Mouse (Mus musculus) liver, embryonic 12.5 days (tissue): ENCODE measurements around the gene Gdf1. TPM values are rescaled to one million over a fixed set of nuclear protein-coding genes. Genes with fewer than 3 reads are reported as not detected.

Experiments used
- ATAC-seq: fragments of 200-750 bp; cut with Nextera tagmentation; 2 replicates; pipeline ENCODE4 v1.8.0; 2017; ENCODE audit warnings: moderate number of reproducible peaks, mild to moderate bottlenecking, moderate library complexity
- H3K27ac ChIP-seq: fragments of 300-500 bp; sonication (generic); 2 replicates; pipeline ENCODE4 v1.5.1; 2016; ENCODE audit warnings: mild to moderate bottlenecking
- H3K27me3 ChIP-seq: fragments of 300-500 bp; sonication (generic); replicated peaks from 2 replicates; pipeline ENCODE4 v1.6.1; 2016; ENCODE audit warnings: mild to moderate bottlenecking, moderate library complexity
- H3K36me3 ChIP-seq: fragments of 300-500 bp; sonication (generic); 2 replicates; pipeline ENCODE4 v1.6.1; 2016; ENCODE audit warnings: mild to moderate bottlenecking, moderate library complexity
- H3K4me1 ChIP-seq: fragments of 300-500 bp; sonication (generic); 2 replicates; pipeline ENCODE4 v1.6.1; 2016
- H3K4me2 ChIP-seq: fragments of 300-500 bp; sonication (generic); 2 replicates; pipeline ENCODE4 v1.6.1; 2016; ENCODE audit warnings: mild to moderate bottlenecking, moderate library complexity
- H3K4me3 ChIP-seq: fragments of 300-500 bp; sonication (generic); 2 replicates; pipeline ENCODE4 v1.5.1; 2016; ENCODE audit warnings: mild to moderate bottlenecking, moderate library complexity
- H3K9ac ChIP-seq: fragments of 300-500 bp; sonication (generic); 2 replicates; pipeline ENCODE4 v1.6.1; 2016; ENCODE audit warnings: mild to moderate bottlenecking, moderate library complexity
- H3K9me3 ChIP-seq: fragments of 300-500 bp; sonication (generic); replicated peaks from 2 replicates; pipeline ENCODE4 v1.6.1; 2016; ENCODE audit warnings: mild to moderate bottlenecking, moderate library complexity
- WGBS: fragments of 180-500 bp; shearing (Covaris S2); methylation state at CpG from one replicate; pipeline ENCODE4 v1.1.7; 2016; ENCODE audit not compliant: insufficient replicate concordance; 5-methylcytosine and 5-hydroxymethylcytosine counted together
- polyA plus RNA-seq: library from polyadenylated mRNA; unstranded; fragments of >200 nt; fragmentation: Nextera tagmentation; extraction: Ambion mirVana; gene quantifications from 2 replicates; pipeline ENCODE4 v1.2.1, GENCODE M21; 2016

Gene Gdf1
- polyA plus RNA-seq, 1 experiment from 2014 or later, result 1.5 TPM

DNA sequence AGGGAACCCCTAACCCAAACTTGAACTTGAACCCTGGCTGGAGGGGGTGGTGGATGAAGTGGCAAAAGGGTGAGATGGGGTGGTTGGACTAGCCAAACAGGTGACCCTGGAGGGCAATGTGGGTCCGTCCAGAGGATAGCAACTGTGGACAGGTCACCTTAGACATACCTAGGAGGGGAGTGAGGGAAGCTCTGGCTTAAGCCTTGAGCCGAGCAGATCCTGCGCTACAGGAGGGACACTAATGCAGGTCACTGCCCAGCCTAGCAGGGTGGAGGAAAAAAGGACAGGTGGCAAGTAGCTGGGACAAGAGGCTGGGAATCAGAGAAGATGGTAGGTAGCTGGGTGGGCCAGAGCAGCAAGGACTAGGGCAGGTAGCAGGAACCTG is 22.4 kb downstream of the Gdf1 start:
- H3K4me1 ChIP-seq, result peaks cover 89% of the 10 kb centered on the region
- H3K4me2 ChIP-seq, result peak overlapping the region; percentile 96
- ATAC-seq, result no peak
- peak overlapping the region; percentile 98 for H3K9ac ChIP-seq
- H3K4me3 ChIP-seq, result peak overlapping the region; percentile 95
- no peaks in the 10 kb centered on the region for H3K27me3 ChIP-seq
- H3K9me3 ChIP-seq, result no peaks in the 10 kb centered on the region
- H3K27ac ChIP-seq, result peak overlapping the region; percentile 96
- WGBS, result 10% methylated on average over 3 of the region's 3 CpGs
- H3K36me3 ChIP-seq, result peaks cover 43% of the 10 kb centered on the region

DNA sequence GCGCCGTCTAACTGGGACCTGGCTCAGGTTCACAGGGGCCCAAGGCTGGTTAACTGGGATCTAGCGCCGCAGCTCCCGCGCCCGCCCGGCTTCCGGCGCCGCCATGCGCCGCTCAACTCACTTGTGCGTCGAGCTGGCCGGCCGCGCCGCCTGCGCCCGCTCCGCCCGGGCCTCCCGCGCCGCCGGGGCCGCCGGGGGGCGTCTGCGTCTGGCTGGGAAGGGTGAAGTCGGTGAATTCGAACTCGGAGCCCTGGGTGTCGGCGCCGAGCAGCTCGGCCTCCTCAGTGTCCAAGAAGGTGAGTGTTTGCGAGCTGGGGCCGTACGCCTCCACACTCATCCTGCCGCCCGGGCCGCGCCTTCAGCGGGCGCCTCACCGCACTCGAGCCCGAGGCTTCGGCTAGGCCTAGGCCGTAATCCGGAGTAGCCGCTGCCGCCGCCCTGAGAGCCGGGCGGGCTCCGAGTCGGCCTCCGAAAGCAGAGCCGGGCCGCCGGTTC is 23.1 kb downstream of the Gdf1 start:
- Histone ChIP-seq H3K4me1 (peaks cover 89% of the 10 kb centered on the region), H3K4me3 (peak overlapping the region; percentile 95), H3K9me3 (no peaks in the 10 kb centered on the region), H3K27ac (peak overlapping the region; percentile 96), H3K36me3 (peaks cover 37% of the 10 kb centered on the region), H3K9ac (peak overlapping the region; percentile 98), H3K4me2 (peak overlapping the region; percentile 96), H3K27me3 (no peaks in the 10 kb centered on the region)
- under 1% methylated on average over 59 of the region's 64 CpGs for WGBS
- peak; percentile 34 for ATAC-seq

DNA sequence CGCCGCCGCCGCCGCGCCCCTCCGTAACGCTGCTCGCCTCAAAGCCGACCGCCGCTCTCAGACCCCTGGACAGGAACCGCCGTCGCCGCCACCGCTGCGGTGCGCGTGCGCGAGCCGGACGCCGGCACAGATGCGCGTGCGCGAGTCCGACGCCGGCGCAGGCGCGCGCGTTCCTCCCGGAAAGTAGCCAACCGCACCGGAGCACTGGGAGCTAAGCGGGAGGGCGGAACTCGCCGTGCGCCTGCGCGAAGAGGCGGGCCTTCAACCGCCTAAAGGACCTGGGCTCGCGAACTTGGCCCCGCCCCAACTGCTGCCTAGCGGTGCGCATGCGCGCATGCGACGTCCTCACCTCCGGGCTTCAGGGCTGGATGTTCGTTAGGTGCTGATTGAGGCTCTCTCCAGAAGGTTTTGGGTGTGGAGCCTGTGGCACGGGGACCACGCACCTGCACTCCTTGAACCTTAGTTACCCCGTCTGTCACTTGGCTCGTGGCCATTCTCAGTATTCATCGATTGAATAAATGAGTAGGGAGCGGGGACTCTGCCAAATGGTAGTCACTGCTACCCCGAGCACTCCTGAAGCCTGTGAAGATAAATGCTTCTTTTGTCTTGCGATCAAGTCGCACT is 23.7 kb downstream of the Gdf1 start, which contains the start of gene Upf1:
Upf1 (minus strand) TSS at position 85 of the 624 bp plus-strand sequence.
- H3K36me3 ChIP-seq, result peaks cover 31% of the 10 kb centered on the region
- no peaks in the 10 kb centered on the region for H3K9me3 ChIP-seq
- WGBS, result under 1% methylated on average over 57 of the region's 69 CpGs
- H3K9ac ChIP-seq, result peak within 1 kb of the TSS; percentile 98
- peak; percentile 83 for ATAC-seq
- peaks cover 84% of the 10 kb centered on the region for H3K4me1 ChIP-seq
- H3K27me3 ChIP-seq, result no peaks in the 10 kb centered on the region
- peak within 1 kb of the TSS; percentile 96 for H3K4me2 ChIP-seq
- H3K4me3 ChIP-seq, result peak within 1 kb of the TSS; percentile 95
- peak within 1 kb of the TSS; percentile 96 for H3K27ac ChIP-seq

DNA sequence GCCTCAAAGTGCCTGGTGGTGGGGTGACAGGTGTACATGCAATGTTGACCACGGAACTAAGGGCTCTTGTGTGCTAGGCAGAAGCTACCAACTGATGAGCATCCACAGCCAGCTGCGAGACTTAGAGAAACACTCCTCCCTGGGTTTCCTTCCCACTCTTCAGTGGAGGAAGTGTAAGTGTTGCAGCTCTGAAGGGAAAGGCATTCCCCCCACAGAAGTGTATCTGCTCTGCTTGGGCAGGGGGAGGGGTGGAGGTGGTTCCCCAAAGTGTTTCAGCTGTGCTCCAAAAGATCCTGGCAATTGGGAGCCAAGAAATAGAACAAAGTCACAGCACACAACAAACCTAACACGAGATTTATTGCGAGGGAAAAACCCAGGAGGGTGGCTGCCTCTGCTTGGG is 24.4 kb downstream of the Gdf1 start:
- peak overlapping the region; percentile 75 for H3K4me2 ChIP-seq
- H3K27me3 ChIP-seq, result no peaks in the 10 kb centered on the region
- ATAC-seq, result no peak
- peak overlapping the region; percentile 95 for H3K4me3 ChIP-seq
- peaks cover 77% of the 10 kb centered on the region for H3K4me1 ChIP-seq
- WGBS, result 60% methylated on average over 4 of the region's 4 CpGs
- H3K27ac ChIP-seq, result peak overlapping the region; percentile 91
- H3K9ac ChIP-seq, result peak overlapping the region; percentile 69
- H3K36me3 ChIP-seq, result peaks cover 24% of the 10 kb centered on the region
- H3K9me3 ChIP-seq, result no peaks in the 10 kb centered on the region

DNA sequence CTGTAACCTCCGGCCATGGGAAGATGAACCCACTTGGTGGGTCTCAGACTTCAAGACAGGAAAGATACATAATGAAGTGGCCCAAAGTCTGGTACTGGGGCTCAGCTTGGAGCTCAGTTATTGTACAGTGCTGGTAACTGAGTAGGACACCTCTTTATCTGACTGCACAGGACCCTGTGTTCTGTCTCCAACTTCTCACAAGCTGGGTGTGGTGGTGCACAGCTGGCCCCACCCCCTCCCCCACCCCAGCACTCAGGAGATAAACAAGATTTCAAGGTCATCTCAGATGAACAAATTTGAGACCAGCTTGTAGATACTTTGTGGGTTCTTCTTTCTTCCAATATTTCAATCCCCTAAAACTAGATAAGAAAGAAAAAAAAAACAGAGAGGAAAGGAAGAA is 26.5 kb downstream of the Gdf1 start:
- Histone ChIP-seq H3K27me3 (0 out of 2 replicates have a peak, but pooled peaks cover 4% of the 10 kb centered on the region), H3K36me3 (peaks cover 3% of the 10 kb centered on the region), H3K4me2 (peak overlapping the region; percentile 55), H3K9ac (peak overlapping the region; percentile 59), H3K4me1 (peaks cover 56% of the 10 kb centered on the region), H3K27ac (peak overlapping the region; percentile 93), H3K9me3 (no peaks in the 10 kb centered on the region), H3K4me3 (peak overlapping the region; percentile 22)
- 33% methylated on average over 1 of the region's 1 CpGs for WGBS
- peak; percentile 85 for ATAC-seq

DNA sequence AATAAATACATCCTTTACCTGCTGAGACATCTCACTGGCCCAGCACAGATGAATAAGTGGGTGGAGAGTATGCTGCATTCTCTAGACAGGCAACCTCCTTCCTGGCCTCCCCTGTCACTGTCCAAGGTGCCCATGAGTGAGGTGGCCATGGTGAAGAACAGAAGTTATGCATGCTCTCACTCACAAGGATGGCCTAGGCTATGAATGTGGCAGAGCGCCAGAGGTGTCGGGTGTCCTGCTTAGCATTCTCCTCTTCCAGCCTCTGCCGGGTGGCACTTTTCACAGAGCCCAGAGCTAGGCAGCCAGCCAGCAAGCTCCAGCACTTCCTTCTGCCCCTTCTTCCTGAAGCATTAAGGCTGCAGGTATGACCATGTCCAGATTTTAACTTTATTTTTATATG is 29.8 kb downstream of the Gdf1 start:
- H3K4me2 ChIP-seq, result no peak overlapping the region
- H3K36me3 ChIP-seq, result no peaks in the 10 kb centered on the region
- WGBS, result 59% methylated on average over 3 of the region's 3 CpGs
- no peaks in the 10 kb centered on the region for H3K9me3 ChIP-seq
- ATAC-seq, result no peak
- H3K4me1 ChIP-seq, result peaks cover 37% of the 10 kb centered on the region
- H3K9ac ChIP-seq, result no peak overlapping the region
- H3K27ac ChIP-seq, result no peak overlapping the region
- H3K27me3 ChIP-seq, result peaks cover 25% of the 10 kb centered on the region
- no peak overlapping the region for H3K4me3 ChIP-seq

DNA sequence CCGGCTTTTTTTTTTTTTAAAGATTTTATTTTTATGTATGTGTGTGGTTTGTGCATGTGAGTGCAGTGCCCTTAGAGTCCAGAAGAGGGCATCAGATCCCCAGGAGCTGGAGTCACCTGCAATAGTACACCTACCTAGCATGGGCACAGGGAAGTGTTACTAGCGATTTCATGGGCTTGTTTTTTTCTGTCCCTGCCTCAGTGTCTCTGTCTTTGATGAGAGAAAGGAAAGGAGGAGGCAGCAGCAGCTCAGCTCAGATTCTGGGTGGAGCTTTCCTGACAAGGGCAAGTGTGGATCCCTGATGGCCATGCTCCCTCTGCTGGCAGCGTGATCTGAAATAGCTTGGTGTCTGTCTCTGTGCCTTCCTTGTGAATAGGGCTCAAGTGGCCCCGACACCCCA is 31.2 kb downstream of the Gdf1 start:
- H3K4me1 ChIP-seq, result peaks cover 29% of the 10 kb centered on the region
- no peak overlapping the region for H3K4me2 ChIP-seq
- H3K4me3 ChIP-seq, result no peak overlapping the region
- H3K27ac ChIP-seq, result no peak overlapping the region
- H3K9me3 ChIP-seq, result no peaks in the 10 kb centered on the region
- 46% methylated on average over 4 of the region's 4 CpGs for WGBS
- H3K36me3 ChIP-seq, result no peaks in the 10 kb centered on the region
- H3K9ac ChIP-seq, result no peak overlapping the region
- ATAC-seq, result no peak
- H3K27me3 ChIP-seq, result peaks cover 25% of the 10 kb centered on the region

DNA sequence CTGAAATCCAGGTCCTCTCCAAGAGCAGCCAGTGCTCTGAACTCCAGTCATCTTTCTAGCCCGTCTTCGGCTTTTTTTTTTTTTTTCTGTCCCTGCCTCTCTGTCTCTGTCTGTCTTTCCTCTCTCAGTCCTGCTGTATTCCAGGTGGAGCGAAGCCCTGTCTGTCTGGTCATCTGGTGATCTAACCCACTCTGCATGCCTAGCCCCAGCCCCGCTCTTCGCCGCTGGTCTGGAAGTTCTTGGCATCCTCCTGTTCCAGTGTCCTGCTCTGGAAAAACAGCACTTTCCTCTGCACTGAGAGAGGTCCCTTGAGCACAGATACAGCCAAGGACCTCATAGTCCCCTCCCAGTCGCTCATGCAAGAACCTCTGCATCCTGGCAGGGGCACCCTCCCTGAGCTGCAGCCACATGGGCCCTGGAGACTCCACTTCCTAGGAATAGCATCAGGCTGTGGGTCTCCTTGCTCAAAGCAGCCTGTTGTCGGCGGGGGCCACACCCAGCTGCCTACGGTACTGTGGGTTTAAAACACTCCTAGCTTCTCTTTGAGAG is 31.9 kb downstream of the Gdf1 start:
- peaks cover 28% of the 10 kb centered on the region for H3K27me3 ChIP-seq
- no peak overlapping the region for H3K27ac ChIP-seq
- no peaks in the 10 kb centered on the region for H3K9me3 ChIP-seq
- no peak overlapping the region for H3K4me2 ChIP-seq
- H3K9ac ChIP-seq, result no peak overlapping the region
- H3K4me3 ChIP-seq, result no peak overlapping the region
- ATAC-seq, result no peak
- H3K36me3 ChIP-seq, result no peaks in the 10 kb centered on the region
- 68% methylated on average over 10 of the region's 10 CpGs for WGBS
- peaks cover 27% of the 10 kb centered on the region for H3K4me1 ChIP-seq

DNA sequence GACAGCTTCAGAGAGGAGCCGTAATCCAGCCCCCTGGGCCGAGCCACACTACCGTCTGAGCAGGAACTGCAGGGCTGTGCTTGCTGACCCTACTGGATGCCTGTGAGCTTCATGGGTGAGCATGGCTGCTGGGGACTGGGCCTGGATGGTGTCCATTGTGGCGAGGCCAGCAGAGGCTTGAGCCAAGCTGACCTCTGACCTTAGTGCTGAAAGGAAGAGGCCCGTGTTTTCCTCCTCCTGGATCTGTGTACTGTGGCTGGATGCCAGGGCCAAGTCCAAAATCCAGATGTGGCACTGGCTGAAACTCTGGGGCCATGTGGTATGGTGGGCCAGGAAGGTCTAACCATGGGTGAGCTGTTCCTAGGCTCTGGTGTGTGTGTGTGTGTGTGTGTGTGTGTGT is 34.4 kb downstream of the Gdf1 start:
- Histone ChIP-seq H3K27ac (no peak overlapping the region; the same call in 1 of the 2 replicates), H3K9ac (no peak overlapping the region), H3K9me3 (no peaks in the 10 kb centered on the region), H3K4me2 (no peak overlapping the region), H3K27me3 (peaks cover 34% of the 10 kb centered on the region), H3K4me1 (peaks cover 18% of the 10 kb centered on the region), H3K36me3 (no peaks in the 10 kb centered on the region), H3K4me3 (no peak overlapping the region)
- peak; percentile 63 for ATAC-seq
- 50% methylated on average over 5 of the region's 5 CpGs for WGBS

DNA sequence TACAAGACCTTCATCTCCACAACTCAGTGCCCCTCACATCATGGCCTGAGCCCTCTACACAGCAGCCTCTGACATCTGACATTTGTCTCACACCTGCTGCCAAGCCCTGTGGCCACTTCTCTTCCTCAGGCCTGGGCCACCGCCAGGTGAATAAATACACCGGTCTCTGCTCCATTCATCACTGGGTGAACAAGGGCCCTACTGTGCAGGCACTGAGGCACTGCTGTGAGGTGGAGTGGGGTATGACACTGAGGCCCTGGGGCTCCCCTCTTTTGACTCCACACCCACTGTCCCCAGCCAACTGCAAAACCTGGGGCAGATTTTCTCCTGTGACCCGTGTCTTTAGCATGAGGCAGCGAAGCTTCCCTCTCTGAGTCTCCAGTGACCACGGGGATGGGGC is 37.0 kb downstream of the Gdf1 start:
- H3K36me3 ChIP-seq, result no peaks in the 10 kb centered on the region
- H3K4me3 ChIP-seq, result no peak overlapping the region
- no peak overlapping the region for H3K27ac ChIP-seq
- H3K4me2 ChIP-seq, result no peak overlapping the region
- no peak for ATAC-seq
- peaks cover 18% of the 10 kb centered on the region for H3K4me1 ChIP-seq
- peaks cover 49% of the 10 kb centered on the region for H3K27me3 ChIP-seq
- no peaks in the 10 kb centered on the region for H3K9me3 ChIP-seq
- H3K9ac ChIP-seq, result no peak overlapping the region
- 58% methylated on average over 5 of the region's 5 CpGs for WGBS

DNA sequence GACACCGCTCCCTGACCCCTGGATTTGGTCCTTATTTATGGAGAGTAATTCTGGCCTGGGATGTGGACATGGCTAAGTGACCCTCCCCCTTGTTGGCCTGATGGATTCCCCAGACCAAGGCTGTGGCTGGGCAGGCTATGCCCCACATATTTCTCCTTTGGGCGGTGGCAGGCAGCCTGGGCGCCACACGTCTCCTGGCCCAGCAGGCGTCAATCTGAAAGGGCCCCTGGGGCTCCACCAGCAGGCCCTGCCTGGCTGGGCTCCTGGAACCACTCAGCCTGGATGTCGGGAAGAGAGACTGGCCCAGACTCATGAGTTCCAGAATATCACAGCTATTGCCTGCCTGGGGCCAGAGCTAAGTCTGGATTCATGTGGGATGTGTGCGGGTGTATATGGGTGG is 40.9 kb downstream of the Gdf1 start:
- no peak overlapping the region for H3K4me2 ChIP-seq
- no peak for ATAC-seq
- no peaks in the 10 kb centered on the region for H3K9me3 ChIP-seq
- no peak overlapping the region for H3K27ac ChIP-seq
- WGBS, result 77% methylated on average over 7 of the region's 7 CpGs
- H3K27me3 ChIP-seq, result peaks cover 71% of the 10 kb centered on the region
- H3K36me3 ChIP-seq, result no peaks in the 10 kb centered on the region
- H3K9ac ChIP-seq, result no peak overlapping the region
- peaks cover 36% of the 10 kb centered on the region for H3K4me1 ChIP-seq
- H3K4me3 ChIP-seq, result no peak overlapping the region

DNA sequence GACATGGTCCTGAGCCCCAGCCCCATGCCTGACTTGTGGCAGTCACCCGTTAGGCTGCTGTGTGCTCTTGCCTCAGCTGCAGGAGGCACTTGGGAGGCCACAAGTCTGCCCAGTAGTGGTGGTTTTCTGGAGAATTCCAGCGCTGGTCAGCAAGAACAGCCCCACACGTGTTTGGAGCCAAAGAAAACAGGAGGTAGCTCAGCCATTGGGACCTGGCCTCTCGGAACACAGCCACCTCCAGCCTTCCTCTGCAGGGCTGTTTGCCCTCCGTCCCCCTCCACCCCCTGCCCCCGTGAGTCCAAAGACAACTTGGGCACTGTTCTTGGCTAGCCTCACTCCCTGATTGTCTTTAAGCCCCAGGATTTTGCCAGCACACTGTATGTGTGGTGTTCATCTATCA is 42.3 kb downstream of the Gdf1 start:
- no peak overlapping the region for H3K27ac ChIP-seq
- peaks cover 78% of the 10 kb centered on the region for H3K27me3 ChIP-seq
- H3K9me3 ChIP-seq, result no peaks in the 10 kb centered on the region
- peaks cover 38% of the 10 kb centered on the region for H3K4me1 ChIP-seq
- no peaks in the 10 kb centered on the region for H3K36me3 ChIP-seq
- H3K4me3 ChIP-seq, result no peak overlapping the region
- 41% methylated on average over 6 of the region's 6 CpGs for WGBS
- H3K9ac ChIP-seq, result no peak overlapping the region
- H3K4me2 ChIP-seq, result no peak overlapping the region
- no peak for ATAC-seq
